Mouse (Mus musculus) lung, adult 2 months (tissue): ENCODE results near the gene Nfya.

Experiments used
- CTCF ChIP-seq: fragments of 200-500 bp; IDR thresholded peaks from 2 replicates; pipeline ENCODE4 v1.5.1; 2011; ENCODE audit warnings: mild to moderate bottlenecking, low read length, control low read depth; ENCODE audit not compliant: insufficient read depth
- POLR2A ChIP-seq: fragments of 200-500 bp; IDR thresholded peaks from 2 replicates; pipeline ENCODE4 v1.6.1; 2011; ENCODE audit warnings: low read depth, mild to moderate bottlenecking, control low read depth, low read length, borderline replicate concordance; ENCODE audit errors: extremely low read depth

DNA sequence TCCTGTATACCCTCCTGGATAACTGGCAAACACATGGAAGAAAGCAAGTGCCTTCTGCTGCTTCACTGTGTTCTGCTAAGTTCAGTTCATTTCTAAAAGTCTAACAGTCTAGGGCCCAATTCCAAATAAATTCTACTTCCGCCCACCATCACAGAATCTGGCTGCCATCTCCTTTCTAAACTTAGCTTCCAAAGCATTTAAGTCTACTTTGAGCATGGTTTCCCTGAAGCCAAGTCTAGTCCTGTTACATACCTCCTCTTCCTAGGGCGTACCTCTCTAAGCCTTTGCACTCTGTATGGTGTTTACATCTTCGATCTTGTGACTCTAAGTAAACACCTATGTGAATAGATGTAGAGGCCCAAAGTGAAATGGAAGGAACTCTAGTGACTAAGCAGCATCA is 17.1 kb downstream of the Nfya start:
- no peak for TF ChIP-seq CTCF
- no peak for TF ChIP-seq POLR2A
